Mouse (Mus musculus): ENCODE results near the gene Nfkbie.

DNA sequence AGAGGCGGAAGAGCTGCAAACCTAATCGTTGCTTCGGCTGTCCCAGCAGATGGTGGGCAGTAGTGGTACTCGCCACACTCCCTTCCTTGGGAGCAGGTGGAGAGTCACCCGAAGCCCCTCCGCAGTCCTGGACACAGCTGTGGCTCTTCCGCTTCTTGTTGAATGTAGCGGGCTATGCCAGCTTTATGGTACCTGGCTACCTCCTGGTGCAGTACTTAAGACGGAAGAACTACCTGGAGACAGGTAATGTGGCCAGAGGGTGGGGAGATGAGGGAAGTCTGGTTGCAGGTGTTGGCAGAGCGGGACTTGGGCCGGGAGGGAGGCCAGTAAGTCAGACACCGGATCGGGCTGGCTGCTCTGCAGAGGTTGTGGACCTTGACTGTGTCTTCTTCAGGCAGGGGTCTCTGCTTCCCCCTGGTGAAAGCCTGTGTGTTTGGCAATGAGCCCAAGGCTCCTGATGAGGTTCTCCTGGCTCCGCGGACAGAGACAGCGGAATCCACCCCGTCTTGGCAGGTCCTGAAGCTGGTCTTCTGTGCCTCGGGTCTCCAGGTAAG lies 9.1 kb downstream of the Nfkbie start:
- no peak for TF ChIP-seq CTCF (conservative IDR thresholded peaks at IDR 0.05; ENCODE audit: insufficient read depth, insufficient read length, low read depth, low read length)
- TF ChIP-seq POLR2A (IDR thresholded peaks at IDR 0.05; ENCODE audit: low read depth, low read length), result no peak
